Mouse (Mus musculus): Measurements from ENCODE around the gene Hs3st6.
"Not testable (repeated sequence)": the region's sequence is repeated elsewhere in the genome, so short reads cannot be mapped to it uniquely, and the experiment has no call there.

Gene Hs3st6

DNA sequence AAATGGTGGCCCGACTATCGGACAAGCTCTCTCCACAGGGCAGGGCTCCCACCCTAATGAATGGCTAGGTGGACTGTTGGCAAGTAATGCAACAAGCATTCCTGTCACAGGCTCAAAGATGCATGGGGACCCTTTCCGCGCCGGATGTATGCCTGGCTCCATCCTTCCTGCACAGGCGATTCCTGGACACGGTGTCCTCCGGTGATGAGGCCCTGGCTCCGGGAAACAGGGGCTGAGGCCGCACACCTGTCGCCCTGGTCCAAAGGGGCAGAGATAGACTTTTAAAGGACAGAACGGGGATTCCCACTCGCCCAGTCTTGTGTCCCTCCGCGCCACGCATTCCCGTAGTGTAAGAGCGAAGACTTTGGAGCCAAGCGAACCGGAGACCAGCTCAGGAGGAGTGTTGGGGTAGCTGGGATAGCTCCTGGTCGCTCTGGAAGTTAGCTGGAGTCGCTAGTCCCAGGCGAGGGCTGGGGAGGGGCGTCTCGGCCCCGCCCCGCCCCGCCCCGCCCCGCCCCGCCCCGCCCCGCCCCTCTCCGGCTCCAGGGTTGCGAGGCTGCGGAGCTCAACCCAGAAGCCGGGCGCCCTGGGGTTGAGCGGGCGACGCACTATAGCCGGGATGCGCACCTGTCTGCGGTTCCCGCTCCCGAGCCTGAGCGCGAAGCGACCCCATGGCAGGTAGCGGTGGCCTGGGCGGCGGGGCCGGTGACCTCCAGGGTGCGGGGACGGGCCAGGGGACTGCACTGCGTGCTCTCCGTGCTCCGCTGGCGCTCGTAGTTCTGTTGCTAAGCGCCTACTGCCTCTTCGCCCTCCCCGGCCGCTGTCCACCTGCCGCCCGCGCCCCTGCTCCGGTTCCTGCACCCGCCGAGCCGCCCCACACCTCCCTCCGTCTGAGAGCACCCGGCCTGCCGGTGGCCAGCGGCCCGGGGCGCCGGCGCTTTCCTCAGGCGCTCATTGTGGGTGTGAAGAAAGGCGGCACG is at the start of gene Hs3st6:
TSS of gene Hs3st6 (plus strand) at position 574 of the 980 bp plus-strand sequence.
- peak; percentile 45 for DNase-seq (ENCODE audit: low read depth, low spot score)

GRCm38 (mm10) chr17:24705821-24706220 is 47.0 kb upstream of the Hs3st6 start:
- no peak for DNase-seq (ENCODE audit: low read depth, low spot score)

DNA sequence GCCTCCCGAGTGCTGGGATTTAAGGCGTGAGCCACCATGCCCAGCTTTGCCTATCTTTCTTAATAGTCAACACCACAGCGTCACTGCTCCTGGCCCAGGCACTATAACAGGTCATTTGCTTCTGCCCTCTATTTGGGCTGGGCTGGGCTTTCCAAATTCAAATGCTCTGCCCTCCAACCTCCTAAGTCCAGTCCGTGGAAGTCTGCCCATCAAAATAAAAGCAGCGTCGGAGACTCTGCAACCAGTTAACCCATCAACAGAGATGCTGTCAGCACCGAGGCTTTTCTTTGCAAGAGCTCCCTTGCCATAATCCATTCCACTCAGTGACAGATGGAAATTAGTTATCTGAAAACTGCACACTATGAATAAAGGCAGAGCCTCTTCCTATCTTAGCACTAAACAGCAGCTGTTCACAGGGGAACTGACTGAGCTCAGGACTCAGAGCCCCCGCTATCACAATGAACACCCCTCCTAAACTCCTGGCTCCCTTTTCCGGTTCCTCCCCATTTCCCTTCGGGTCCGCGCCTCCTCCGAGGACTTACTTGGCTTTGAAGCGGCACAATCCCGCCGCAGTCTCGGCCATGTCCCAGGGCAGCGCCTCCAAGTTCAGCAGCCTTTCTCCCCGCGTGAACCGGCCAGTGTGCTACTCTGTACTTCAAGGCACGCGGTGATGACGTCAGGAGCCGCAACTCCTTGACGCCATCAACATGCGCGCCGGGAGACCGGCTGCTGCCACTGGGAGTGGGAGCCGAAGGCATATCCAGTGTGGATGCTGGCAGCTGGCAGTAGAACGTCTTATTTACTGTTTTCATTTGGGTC is 45.6 kb upstream of the Hs3st6 start, which contains the start of gene Tbl3:
TSS of gene Tbl3 (minus strand) at position 679 of the 819 bp plus-strand sequence.
- DNase-seq (ENCODE audit: low read depth, low spot score): peak; percentile 95

DNA sequence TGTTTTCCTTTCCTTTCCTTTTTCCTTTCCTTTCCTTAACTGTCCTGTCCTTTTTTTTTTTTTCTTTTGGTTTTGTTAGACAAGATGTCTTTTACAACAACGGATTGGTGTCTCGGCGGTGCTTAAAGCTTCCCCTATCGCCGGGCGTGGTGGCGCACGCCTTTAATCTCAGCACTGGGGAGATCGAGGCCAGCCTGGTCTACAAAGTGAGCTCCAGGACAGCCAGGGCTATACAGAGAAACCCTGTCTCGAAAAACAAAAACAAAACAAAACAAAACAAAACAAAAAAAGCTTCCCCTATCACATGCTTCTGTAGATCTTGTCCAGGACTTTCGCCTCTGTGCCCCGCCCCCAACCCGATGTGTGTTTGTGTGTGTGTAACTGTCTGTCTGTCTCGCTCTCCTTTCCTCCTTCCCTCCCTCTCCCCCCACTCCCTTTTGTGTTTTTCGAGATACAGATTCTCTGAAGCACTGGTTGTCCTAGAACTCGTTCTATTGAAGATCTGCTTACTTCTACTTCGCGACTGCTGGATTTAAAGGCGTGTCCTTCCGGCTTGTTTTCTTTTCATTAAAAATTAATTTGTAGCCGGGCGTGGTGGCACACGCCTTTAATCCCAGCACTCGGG is 44.9 kb upstream of the Hs3st6 start:
- peak; percentile 54 for DNase-seq (ENCODE audit: low read depth, low spot score)

DNA sequence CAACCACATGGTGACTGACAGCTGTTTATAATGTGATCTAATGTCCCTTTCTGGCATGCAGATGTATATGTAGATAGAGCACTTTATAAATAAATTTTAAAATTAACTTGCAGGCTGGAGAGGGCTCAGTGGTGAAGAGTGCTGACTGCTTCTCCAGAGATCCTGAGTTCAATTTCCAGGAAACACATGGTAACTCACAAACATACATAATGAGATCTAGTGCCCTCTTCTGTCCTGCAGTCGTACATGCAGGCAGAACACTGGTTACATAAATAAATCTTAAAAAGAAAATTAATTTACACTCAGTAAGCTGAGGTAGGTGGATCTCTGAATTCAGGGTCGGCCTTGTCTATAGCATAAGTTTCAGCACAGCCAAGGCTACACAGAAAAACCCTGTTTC is 44.1 kb upstream of the Hs3st6 start:
- peak; percentile 78 for DNase-seq (ENCODE audit: low read depth, low spot score)

GRCm38 (mm10) chr17:24715556-24715955 is 37.2 kb upstream of the Hs3st6 start:
- DNase-seq (ENCODE audit: low read depth, low spot score): no peak

GRCm38 (mm10) chr17:24716166-24716682 is 36.6 kb upstream of the Hs3st6 start:
- no peak for DNase-seq (ENCODE audit: low read depth, low spot score)

DNA sequence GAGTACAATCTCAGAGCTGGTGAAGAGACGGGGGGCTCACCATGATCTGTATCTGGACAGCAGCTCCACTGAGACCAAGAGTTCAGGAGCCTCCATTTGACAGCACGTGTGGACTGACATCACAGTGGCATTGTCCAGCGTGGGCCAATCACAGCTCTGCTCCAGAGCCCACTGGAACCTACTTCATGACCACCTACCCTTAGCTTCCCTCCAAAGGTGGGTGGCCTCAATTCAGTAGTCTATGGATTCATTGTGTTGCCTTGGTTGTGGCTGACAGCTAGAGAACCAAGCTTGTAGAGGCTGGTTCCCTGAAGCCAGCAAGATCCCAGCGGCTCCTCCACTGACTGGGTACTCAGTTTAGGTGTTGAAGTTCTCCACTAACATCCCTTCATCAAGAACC is 34.8 kb upstream of the Hs3st6 start, which contains the start of the genes Rnf151 and Rps2:
TSS of gene Rnf151 (minus strand) at position 121 of the 400 bp plus-strand sequence.
TSS of gene Rps2 (plus strand) at position 174 of the 400 bp plus-strand sequence.
- no peak for DNase-seq (ENCODE audit: low read depth, low spot score)

DNA sequence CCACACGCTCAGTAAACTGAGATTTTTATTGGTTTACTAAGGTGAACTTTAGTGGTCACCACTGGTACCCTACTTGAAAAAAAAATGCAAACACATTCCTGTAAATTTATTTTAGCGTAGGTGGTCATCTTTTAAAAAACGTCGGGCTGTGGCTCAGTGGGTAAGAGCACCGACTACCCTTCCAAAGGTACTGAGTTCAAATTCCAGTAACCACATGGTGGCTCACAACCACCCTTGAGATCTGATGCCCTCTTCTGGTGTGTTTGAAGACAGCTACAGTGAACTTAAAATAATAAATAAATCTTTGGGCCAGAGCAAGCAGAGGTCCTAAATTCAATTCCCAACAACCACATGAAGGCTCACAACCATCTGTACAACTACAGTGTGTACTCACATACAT is 33.9 kb upstream of the Hs3st6 start:
- not testable (repeated sequence) for DNase-seq (ENCODE audit: low read depth, low spot score)

DNA sequence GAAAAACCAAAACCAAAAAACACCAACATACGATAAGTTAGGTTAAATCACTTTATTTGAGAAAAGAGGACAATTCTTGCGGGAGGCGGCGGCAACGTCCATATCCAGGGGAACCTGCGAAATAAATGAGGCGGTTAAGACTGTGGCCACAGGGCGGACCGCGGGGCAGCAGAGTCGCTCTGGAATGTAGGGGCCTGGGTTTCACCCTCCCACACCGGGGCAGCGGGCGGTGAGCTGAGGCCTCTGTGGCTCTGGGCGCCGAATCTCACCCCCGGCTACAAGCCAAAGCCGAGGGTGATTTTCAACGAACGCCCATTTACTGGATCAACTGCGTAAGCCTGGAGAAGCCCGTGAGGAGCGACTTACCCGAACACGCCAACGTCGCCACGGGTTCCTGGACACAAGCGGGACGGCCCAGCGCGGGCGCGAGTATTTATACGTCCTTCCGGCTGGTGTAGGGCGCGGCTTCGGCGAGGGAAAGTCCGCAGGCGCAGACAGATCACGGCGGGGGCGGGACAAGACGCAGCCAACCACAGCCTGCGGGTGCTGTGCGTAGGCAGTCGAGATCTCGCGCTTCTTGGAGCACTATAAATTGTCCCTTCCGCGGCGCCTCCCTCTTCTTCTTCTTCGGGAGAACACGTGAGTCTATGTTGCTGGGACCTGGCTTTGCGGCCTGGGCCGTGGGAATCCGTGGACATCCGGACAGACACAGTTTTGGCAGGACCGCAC is 33.1 kb upstream of the Hs3st6 start:
- DNase-seq (ENCODE audit: low read depth, low spot score): peak; percentile 99

GRCm38 (mm10) chr17:24720616-24721015 is 32.2 kb upstream of the Hs3st6 start:
- DNase-seq (ENCODE audit: low read depth, low spot score): peak; percentile 31

GRCm38 (mm10) chr17:24721383-24721955 is 31.3 kb upstream of the Hs3st6 start:
- DNase-seq (ENCODE audit: low read depth, low spot score): not testable (repeated sequence)

- no peak for DNase-seq (ENCODE audit: low read depth, low spot score)
Observed at GRCm38 (mm10) chr17:24722220-24722924, 30.4 kb upstream of the Hs3st6 start.

GRCm38 (mm10) chr17:24723122-24723880 is 29.5 kb upstream of the Hs3st6 start:
- no peak for DNase-seq (ENCODE audit: low read depth, low spot score)

DNA sequence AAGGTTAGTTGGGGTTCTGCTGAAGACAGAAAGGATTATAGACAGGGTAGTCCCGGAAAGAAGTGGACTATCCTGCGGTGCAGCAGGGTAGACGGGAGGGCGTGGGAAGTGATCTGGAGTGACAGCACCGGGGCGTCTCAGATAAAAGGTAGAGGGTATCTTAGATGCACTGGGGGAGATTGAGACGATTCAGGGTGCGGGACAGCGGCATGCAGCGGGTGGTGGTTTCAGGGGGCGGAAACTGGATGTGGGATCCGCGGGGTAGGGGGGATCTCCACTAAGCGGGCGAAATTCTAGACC is 29.0 kb upstream of the Hs3st6 start:
- DNase-seq (ENCODE audit: low read depth, low spot score): peak; percentile 53

- peak; percentile 98 for DNase-seq (ENCODE audit: low read depth, low spot score)
Observed at GRCm38 (mm10) chr17:24724184-24724583, 28.6 kb upstream of the Hs3st6 start, which contains the start of gene Ndufb10. Gene Ndufb10 (minus strand): TSS chr17:24724478.

DNA sequence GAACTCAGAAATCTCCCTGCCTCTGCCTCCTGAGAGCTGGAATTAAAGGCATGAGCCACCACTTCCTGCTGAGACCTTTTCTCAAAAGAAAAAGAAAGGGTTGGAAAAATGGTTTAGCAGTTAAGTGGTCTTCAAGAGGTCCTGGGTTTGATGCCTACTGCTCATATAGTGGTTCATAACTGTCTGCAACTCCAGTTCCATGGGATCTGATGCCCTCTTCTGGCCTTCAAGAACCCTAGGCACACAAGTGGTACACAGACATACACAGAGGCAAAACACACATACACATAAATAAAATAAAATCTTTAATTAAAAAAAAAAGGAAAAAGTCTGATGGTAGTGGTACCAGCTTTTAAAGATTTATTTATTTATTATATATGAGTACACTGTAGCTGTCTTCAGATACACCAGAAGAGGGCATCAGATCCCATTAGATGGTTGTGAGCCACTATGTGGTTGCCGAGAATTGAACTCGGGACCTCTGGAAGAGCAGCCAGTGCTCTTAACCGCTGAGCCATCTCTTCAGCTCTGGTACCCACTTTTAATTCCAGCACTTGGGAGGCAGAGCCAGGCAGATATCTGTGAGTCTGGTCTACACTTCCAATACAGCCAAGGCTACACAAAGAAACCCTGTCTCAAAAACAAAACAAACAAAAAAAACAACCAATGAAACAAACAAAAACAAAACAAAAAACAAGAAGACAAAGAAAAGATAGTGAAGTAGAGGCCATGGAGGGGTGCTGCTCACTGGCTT is 27.0 kb upstream of the Hs3st6 start:
- no peak for DNase-seq (ENCODE audit: low read depth, low spot score)

- no peak for DNase-seq (ENCODE audit: low read depth, low spot score)
Observed at GRCm38 (mm10) chr17:24727618-24728017, 25.2 kb upstream of the Hs3st6 start, which contains the start of gene Rpl3l. Gene Rpl3l (plus strand): TSS chr17:24727820.
